Mouse (Mus musculus) heart, postnatal 36 days (tissue): ENCODE results near the gene Slc36a3. TPM values are rescaled to one million over a fixed set of nuclear protein-coding genes. Genes with fewer than 3 reads are reported as not detected.
"Not testable (repeated sequence)": the region's sequence is repeated elsewhere in the genome, so short reads cannot be mapped to it uniquely, and the experiment has no call there.

Experiments
- DNase-seq, 2 experiments: peaks; one replicate each; pipeline ENCODE4 v3.0.0; 2021 to 2022
- intact Hi-C: fragments of 180-260 bp; cut with DNase I; formaldehyde crosslinking; loops from one replicate; pipeline ENCODE4 v1.15.1; 2025
- total RNA-seq, 2 experiments: library from RNA; stranded (reverse); gene quantifications; 2 replicates each; pipeline ENCODE4 v1.2.3; 2021

Slc36a3 gene
- total RNA-seq, 2 experiments from 2014 or later, result not detected

DNA sequence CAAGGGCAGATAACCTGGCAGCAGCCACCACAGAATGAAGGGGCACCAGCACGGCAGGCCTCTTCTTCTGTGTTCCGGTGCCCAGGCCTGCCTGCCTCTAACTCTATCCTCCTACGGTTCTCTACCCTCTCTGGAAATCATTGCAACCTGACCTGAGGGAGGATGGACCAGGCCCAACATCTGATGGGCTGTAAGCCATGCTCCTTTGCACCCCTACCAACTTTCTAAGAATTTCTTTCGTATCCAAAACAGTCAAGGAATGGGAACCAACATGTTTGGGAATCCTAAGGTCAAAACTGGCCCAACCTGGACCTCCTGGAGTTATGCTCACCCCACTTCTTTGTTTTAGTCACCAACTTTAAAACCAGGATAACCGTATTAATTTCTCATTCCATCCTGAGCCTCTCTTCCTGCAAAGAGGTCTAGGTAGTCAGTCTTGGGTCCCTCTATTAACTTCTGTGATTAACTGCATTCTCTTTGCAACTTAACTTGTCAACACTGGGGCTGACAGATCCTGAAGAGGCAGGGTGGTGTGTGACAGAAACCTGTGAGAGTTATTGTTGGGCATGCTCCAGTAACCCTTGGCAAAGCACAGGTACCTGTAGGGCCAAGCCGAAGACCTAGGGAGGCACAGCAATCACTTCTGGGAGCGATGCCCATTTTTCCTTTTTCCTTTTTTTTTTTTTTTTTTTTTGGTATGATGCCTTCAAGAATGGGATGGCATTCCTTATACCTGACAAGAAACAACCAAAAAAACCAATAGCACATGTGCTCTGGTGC lies 41.8 kb downstream of the Slc36a3 start:
- DNase-seq, result no peak
- intact Hi-C loops, result no loop called here

DNA sequence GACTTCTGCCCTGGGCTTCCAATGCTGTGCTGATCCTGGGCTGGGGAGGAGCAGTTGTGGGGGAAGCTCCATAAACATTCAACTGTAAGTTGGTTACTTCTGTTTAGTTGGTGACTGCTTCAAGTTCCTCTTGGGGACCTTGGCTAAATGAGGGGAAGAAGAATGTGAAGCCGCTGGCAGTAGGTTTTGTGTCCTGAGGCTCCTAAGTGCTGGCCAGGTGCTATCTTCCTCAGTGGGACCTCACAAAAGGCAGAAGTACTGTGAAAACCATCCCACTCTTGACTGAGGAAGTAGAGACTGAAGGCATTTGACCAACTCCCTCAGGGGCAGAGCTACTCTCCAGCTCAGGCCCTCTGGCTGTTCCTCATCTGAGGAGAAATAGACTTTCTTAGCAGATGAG lies 44.9 kb downstream of the Slc36a3 start:
- no peak for DNase-seq
- intact Hi-C loops, result no loop called here

DNA sequence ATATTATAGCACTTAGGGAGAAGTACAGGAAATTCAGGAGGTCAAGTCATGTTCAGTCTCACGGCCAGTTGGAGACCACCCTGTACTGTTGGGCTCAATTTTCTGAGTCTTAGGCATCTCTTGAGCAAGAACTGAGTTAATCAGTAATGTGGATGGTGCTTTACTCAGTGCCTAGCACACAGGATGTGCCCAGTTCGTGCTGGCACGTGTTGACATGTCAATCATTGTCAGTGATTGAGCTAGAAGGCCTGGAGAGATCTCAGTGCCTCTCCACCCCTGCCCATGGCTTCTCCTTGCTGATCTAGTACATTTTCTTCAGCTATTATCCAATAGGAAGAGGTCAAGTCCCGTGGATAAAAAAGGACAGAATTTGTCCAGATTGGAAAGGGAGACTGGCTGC lies 46.1 kb downstream of the Slc36a3 start:
- intact Hi-C loops, result no loop called here

DNA sequence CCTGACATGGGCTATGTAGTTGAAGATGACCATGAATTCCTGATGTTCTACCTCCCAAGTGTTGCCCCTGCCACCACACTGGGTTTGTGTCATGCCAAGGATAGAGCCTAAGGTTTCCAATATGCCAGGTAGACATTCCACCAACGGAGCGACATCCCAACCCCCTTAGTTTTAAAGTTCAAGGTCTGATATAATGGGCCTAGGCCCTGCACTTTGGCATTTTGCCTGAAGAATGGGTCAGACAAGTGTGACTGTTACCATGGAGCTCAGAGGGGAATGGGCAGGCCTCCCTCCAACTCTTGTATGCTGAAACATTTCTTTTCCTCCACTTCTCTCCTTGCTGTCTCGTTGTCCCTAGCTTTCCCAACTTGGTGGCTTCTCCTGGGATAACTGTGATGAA lies 48.3 kb downstream of the Slc36a3 start:
- no peak for DNase-seq
- intact Hi-C loops, result no loop called here

More for the DNA sequence above, 46.1 kb downstream of the Slc36a3 start:
- no peak for DNase-seq

DNA sequence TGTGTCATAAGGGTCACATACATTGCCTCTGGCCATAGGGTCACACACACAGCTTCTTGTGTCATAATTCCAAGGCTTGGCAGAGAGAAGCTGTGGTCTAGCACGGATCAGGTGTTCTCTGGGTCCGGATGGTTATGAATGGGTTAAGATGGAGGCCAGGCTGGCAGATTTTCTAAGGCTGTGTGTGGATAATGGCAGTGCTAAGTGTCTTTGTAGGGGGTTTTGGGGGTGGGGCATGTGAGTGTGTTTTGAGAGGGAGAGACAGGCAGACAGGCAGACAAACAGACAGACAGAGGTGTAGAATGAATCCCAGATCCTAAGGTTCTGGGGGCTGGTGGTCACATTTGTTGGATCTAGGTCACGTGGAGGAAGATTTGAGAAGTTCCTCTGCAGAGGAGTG lies 49.5 kb downstream of the Slc36a3 start:
- DNase-seq, result no peak
- intact Hi-C loops, result no loop called here

DNA sequence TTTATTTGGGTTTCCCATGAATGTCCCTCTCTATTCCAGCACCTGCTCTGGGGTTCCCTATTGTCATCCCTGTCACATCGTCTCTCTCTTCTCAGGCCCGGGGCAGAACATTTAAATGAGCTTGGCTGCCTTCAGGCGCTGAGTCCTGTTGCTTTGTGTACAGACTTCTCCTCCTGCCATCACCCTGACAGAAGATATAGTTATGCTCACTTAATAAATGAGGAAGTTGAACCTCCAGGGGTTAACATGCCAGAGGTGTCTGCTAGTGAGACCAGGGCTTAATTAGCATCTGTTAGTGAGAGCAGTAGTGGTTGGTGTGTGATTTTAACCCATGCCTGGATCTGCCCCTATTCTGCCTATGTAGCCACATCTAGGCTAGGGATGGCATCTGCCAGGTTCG lies 51.6 kb downstream of the Slc36a3 start:
- intact Hi-C loops, result loop anchor here (10.0 kb wide), 1 partner anchor 355 kb away; no protein-coding TSS in a partner anchor
- DNase-seq, result no peak

DNA sequence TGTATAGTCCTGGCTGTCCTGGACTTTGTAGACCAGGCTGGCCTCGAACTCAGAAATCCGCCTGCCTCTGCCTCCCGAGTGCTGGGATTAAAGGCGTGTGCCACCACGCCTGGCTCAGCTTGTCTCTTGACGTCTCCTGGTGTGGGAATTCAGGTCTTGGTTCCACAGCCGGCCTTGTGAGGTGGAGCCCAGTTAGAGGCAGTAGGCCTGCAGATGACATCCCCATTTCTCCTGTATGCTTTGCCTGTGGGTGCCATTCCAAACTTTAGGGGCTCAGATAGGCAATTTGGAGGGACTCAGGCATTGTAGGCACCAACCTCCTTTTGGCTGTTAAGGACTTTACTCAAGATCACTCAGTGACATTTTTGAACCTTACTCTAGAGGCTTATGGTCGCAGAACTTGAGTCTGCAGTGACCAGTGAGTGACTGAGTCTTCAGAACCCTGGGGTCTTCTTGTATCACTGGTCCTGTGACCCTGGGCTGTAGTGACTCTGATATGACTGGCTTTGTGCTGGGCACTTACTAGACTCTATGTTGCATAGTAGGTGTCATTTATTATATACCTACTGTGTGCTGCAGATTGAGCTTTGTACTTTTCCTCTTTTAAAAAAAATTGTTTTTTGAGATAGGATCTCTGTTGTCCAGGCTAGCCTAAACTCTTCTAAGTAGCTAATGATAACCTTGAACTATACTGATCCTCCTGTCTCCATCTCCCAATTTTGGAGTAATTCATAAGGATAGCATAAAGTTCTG lies 52.3 kb downstream of the Slc36a3 start:
- DNase-seq, result no peak
- intact Hi-C loops, result loop anchor here (10.0 kb wide), 1 partner anchor 356 kb away; no protein-coding TSS in a partner anchor

DNA sequence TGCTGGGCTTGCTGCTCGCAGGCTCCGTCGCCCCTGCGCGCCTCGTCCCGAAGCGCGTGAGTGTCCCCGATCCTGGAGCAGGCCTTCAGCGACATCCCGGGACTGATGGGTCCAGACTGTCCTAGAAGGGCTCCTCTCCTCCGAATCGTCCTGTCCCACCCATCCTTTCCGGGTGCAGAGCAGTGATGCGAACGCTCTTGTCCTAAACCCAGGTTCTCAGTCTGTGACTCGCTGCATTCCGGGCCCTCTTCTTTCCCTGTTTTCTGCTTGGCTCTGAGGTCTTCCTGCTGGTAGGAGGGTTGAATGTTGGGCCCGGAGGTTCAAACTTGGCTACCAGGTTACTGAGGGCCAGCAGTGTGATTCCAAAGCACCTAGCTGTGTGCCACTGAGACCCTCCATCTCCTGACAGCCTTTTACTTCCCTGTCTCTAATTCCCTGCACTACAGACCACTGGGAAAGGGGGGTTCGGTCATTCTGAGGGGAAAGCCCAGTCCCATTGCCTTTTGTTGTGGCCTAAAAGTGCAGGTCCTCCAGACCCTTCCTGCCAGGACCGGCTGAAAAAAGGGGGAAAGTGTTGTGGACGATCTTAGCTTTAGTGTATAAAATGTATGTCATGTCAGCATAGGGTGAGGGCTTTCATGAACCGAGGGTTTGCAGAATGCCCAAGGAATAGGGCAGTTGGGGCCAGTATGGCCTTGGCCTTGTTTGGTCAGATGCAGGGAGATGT lies 53.2 kb downstream of the Slc36a3 start:
- peak in 1 of 2 experiments; percentile 12 for DNase-seq
- intact Hi-C loops, result loop anchor here (10.0 kb wide), 1 partner anchor 356 kb away; no protein-coding TSS in a partner anchor

DNA sequence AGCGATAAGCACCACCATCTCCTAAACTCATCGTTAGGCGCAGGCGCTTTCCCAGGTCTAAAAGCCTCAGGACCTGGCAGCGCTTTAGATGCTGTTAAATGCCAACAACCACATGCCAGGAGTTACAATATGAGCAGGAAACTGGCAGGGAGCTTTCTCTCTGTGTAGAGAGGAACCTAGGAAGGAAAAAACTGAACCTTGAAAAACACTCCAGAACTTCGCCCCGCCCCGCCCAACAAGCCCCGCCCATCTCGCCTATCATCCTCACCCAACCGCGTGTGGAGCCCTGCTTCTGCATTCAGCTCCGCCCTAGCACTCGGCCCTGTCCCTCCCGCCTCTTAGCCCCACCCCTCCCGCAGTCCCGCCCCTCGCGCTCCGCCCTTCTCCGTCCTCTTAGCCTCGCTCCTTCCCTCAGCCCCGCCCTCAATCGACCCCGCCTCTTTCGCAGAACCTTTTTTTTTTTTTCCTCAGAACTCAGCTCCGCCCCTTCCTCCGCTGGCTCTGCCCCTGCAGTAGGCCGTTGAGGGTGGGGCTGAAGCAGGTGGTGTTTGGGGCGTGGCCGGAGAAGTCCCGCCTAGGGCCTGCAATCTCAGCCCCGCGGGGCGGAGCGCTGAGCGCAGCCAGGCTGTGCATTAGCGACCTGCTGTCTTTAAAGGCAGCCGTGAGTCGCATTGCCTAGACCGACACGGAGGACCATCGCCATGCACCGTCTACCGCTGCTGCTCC lies 53.9 kb downstream of the Slc36a3 start, which contains the start of gene Gm2a:
Gene Gm2a, plus strand, starts transcription at position 653 of the 726 bp plus-strand sequence.
- peak; percentile 90 for DNase-seq
- intact Hi-C loops, result loop anchor here (10.0 kb wide), 1 partner anchor 357 kb away; no protein-coding TSS in a partner anchor

DNA sequence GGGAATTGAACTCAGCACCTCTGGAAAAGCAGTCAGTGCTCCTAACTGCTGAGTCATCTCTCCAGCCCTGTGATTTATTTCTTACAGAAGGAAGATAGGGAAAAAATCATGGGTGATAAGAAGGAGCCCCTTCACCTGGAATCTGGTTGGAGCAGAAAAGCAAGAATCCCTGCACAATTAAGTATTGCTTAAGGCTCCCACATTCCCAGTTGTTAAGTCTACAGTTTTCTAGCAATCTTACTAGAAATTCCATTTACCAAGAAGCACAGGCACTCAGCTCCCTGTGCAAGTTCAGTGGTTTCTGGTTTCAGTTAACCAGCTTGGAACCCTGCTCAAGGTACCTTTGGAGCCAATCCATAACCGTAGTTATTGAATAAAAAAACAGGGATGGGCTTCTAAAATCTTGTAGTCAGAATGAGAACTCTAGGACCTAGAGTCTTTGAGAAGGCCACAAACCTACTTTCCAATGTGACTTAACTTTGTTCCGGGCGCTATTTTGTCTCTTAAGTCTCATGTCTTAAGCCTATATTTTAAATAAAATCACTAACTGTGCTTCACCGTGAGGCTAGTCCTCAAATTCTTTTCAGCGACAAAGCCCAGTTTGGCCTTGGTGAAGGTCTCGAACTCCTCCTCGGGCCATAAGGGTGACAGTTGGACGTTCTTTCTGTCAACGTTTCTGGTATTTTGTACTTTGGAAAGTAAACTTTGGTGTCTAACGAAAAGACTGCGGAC lies 54.6 kb downstream of the Slc36a3 start:
- intact Hi-C loops, result loop anchor here (10.0 kb wide), 1 partner anchor 358 kb away; no protein-coding TSS in a partner anchor
- DNase-seq, result no peak

DNA sequence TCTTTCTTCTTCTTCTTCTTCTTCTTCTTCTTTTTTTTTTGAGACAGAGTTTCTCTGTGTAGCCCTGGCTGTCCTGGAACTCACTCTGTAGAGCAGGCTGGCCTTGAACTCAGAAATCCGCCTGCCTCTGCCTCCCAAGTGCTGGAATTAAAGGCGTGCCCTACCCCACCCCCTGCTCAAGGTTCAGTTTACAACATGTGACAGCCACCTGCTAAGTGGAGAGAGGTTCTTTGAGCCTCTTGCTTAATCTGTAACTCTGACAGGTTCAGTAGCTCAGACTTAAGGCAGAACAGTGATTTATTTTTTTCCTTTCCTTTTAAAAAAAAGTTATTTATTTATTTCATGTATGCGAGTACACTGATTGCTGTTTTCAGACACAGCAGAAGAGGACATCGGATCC lies 55.2 kb downstream of the Slc36a3 start:
- not testable (repeated sequence) for DNase-seq
- intact Hi-C loops, result loop anchor here (10.0 kb wide), 1 partner anchor 359 kb away; no protein-coding TSS in a partner anchor

DNA sequence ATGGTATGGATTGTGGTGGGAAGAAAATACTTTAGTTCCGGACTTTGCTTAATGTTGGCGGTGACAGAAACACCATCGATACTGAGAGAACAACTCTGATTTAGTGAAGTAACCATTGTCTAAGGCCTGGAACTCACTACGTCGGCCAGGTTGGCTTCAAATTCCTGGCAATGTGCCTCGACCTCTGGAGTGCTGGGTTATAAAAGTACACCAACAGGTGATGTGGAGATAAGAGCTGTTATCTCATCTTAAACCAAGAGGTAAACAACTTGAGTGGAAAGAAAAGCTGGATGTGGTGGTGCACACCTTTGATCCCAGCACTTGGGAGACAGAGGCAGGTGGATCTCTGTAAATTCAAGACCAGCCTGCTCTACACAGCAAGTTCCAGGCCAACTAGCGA lies 58.4 kb downstream of the Slc36a3 start:
- intact Hi-C loops, result loop anchor here (10.0 kb wide), 1 partner anchor 362 kb away; no protein-coding TSS in a partner anchor
- DNase-seq, result no peak

DNA sequence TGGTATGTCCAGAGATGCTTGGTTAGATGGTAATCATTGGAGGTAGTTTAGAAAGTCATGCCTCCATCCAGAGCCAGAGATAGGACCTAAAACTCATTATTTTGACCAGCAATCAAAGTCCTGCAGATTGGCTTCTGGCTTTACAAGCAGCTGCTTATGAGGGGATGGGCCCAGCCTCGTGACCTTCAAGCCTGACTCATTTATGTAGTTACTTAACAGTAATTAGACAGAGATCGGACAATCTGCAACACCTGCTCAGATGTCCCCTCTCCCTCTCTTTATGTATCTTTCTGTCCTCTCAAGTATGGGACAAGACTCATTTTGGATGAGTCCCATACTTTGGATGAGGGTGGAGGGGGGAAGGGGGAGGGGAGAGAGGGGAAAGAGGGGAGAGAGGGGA lies 61.6 kb downstream of the Slc36a3 start:
- no peak for DNase-seq
- intact Hi-C loops, result loop anchor here (5.0 to 10.0 kb wide), 3 partner anchors 153 to 365 kb away; no protein-coding TSS in a partner anchor

DNA sequence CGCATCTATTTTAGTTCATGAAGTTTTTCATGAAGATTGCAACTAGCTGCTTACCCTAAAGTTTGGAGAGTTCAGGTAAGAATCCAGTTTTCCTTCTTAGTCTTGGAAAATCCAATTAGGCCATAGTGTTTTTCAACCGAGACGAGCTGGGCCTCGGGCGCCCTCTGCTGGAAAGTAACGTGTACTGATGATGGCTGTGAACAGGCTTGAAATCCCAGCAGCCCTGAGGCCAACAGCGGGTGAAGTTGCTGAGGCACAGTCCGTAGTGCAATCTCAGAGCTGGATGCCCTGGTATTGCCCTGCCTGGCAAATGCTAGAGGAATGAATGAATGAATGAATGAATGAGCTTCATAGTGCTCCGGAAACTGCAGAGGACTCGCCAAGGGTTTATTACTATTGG lies 64.5 kb downstream of the Slc36a3 start:
- intact Hi-C loops, result loop anchor here (1.0 to 5.0 kb wide), 5 partner anchors 41 to 210 kb away; no protein-coding TSS in a partner anchor
- DNase-seq, result peak; percentile 75 to 81

DNA sequence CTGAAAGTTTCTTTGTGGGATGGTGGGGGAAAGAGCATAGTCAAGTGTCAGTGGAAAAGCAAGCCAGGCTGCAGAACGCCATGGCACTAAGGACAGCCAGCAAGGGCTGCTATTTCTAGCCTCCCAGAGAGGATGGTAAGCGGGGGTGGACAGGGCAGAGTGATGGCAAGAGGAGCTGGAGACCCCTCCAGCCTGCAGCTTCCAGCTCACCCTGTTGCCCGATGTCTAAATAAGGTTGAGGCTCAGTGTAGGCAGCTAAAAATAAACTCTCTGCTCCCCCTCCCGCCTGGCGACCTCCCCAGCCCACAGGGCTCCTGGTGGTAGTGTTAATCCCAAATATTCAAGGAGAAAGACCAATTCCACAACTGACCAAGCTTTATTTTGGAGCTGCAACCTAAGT lies 66.1 kb downstream of the Slc36a3 start:
- peak in 1 of 2 experiments; percentile 18 for DNase-seq
- intact Hi-C loops, result loop anchor here (5.0 kb wide), 2 partner anchors 148 to 208 kb away; no protein-coding TSS in a partner anchor

DNA sequence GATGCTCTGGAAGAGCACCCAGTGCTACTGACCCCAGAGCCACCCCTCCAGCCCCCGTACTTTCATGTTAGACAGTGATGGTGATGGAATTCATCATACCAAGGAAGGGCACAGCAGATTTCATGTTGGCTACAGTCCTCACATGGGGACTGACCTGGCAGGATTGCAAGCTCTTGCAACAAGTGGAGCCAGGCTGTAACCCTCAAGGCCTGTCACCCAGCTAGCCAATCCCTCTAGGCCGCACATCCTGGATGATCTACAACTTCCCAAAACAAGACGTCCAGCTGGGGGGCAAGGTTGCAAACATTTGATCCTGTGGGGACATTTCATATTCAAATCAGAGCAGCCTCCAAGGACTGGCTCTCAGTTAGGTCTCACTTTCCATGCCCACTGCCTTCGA lies 66.9 kb downstream of the Slc36a3 start:
- DNase-seq, result peak in 1 of 2 experiments; percentile 14
- intact Hi-C loops, result loop anchor here (5.0 kb wide), 2 partner anchors 147 to 207 kb away; no protein-coding TSS in a partner anchor

DNA sequence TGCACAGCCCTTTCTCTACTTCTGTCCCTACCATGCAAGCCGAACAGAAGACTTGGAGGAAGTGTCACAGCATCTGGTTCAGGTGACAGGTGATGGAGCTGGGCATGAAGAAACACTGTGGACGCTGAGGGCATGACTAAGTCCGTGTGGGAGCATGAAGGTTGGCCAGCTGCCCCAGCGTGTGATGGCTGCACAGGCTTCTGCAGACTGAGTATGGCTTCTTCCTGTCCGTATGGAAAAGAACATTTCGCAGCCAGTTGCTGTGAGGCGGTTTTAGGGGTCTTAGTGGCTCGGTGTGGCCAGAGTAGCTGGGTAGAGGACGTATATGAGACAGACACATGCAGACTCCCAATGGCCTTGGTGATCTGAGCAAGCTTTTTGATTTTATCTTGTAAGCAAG lies 70.3 kb downstream of the Slc36a3 start:
- DNase-seq, result no peak
- intact Hi-C loops, result no loop called here

DNA sequence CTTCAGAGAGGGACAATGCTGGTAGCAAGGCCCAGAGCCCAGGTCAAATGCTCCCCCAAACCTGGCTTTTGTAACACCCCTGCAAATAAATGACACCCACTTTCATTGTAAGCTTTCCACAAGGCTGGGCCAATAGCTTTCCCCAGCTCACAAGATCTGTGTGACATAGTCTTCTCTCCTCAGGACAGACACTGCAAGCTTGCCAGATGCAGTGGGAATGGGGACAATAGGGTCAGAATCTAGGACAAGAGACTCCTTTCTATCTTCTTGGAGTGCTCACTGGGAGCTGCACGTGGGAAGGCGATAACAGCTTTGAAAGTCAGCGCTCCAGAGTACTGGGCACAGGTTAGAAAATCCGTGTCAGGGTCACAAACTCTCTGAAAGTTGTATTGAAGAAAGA lies 72.3 kb downstream of the Slc36a3 start:
- intact Hi-C loops, result no loop called here
- no peak for DNase-seq

DNA sequence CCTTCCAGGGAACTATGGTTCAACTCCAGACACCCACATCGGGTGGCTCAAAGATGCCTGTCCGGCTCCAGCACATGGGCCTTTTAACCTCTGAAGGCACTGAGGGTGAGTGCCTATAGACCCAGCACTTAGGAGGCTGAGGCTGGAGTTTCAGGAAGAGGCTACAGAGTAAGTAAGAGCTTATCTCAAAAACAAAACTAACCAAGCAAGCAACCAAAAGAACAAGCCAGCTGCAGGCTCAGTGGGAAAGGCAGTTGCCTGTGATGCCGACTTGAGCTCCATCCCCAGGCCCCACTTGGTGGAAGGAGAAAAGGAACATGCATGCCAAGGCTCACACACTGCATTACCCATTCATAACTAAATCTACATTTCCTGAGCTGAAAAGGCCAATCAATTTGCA lies 73.0 kb downstream of the Slc36a3 start:
- intact Hi-C loops, result no loop called here
- DNase-seq, result no peak
